Mouse (Mus musculus) ES-E14 (cell line): ENCODE results near the gene Pcdh9. TPM values are rescaled to one million over a fixed set of nuclear protein-coding genes. Genes with fewer than 3 reads are reported as not detected.

ENCODE experiments used
- DNase-seq: peaks from one replicate; pipeline ENCODE4 v3.0.0-alpha.2; 2013; ENCODE audit warnings: low read depth, low spot score
- H3K27ac ChIP-seq: 2 replicates; pipeline ENCODE4 v1.5.1; 2012; ENCODE audit warnings: low read depth, mild to moderate bottlenecking, low read length, moderate library complexity, mixed read lengths; ENCODE audit not compliant: poor library complexity, insufficient read depth, severe bottlenecking
- H3K36me3 ChIP-seq: 2 replicates; pipeline ENCODE4 v1.6.1; 2012; ENCODE audit warnings: mild to moderate bottlenecking, low read length, moderate library complexity, mixed read lengths; ENCODE audit not compliant: control insufficient read depth, poor library complexity, insufficient read depth, severe bottlenecking
- H3K4me1 ChIP-seq, 2 experiments: fragments of 150-350 bp in 1 of 2; sonication (generic) in 1 of 2; 2 replicates each; pipeline ENCODE4 v1.6.1; 2012; ENCODE audit warnings: low read length in 2 of 2, mild to moderate bottlenecking in 1 of 2, mixed read lengths in 1 of 2; ENCODE audit not compliant: control insufficient read depth in 2 of 2, insufficient read depth in 2 of 2, poor library complexity in 1 of 2
- H3K4me3 ChIP-seq, 2 experiments: fragments of 150-350 bp in 1 of 2; sonication (generic) in 1 of 2; 2 replicates each; pipeline ENCODE4 v1.5.1; 2012; ENCODE audit warnings: low read length in 2 of 2, low read depth in 1 of 2, mild to moderate bottlenecking in 1 of 2, mixed read lengths in 1 of 2; ENCODE audit not compliant: insufficient read depth in 1 of 2, poor library complexity in 1 of 2, severe bottlenecking in 1 of 2
- H3K9ac ChIP-seq: 2 replicates; pipeline ENCODE4 v1.6.1; 2012; ENCODE audit warnings: low read depth, mild to moderate bottlenecking, low read length, mixed read lengths; ENCODE audit not compliant: poor library complexity, insufficient read depth, severe bottlenecking
- H3K9me3 ChIP-seq: fragments of 150-350 bp; sonication (generic); 2 replicates; pipeline ENCODE4 v1.6.1; 2012; ENCODE audit warnings: low read depth, mild to moderate bottlenecking, low read length; ENCODE audit not compliant: control insufficient read depth, insufficient read depth
- CHD2 ChIP-seq: IDR thresholded peaks from 2 replicates; pipeline ENCODE4 v1.6.1; 2014; ENCODE audit warnings: mild to moderate bottlenecking, low read depth, low read length, inconsistent platforms
- HCFC1 ChIP-seq: IDR thresholded peaks from 2 replicates; pipeline ENCODE4 v1.6.1; 2012; ENCODE audit warnings: low read length, inconsistent platforms, borderline replicate concordance; ENCODE audit not compliant: insufficient read depth
- MAFK ChIP-seq: IDR thresholded peaks from 2 replicates; pipeline ENCODE4 v1.6.1; 2014; ENCODE audit warnings: mild to moderate bottlenecking, low read depth, low read length, inconsistent platforms; ENCODE audit not compliant: insufficient read depth
- ZC3H11A ChIP-seq: IDR thresholded peaks from 2 replicates; pipeline ENCODE4 v1.6.1; 2012; ENCODE audit warnings: low read depth, mild to moderate bottlenecking, inconsistent platforms, low read length, borderline replicate concordance
- ZNF384 ChIP-seq: IDR thresholded peaks from 2 replicates; pipeline ENCODE4 v1.6.1; 2012; ENCODE audit warnings: low read depth, low read length, inconsistent platforms
- in situ Hi-C, 2 experiments: fragments of 600-800 bp; cut with MboI; formaldehyde crosslinking; loops; one replicate each; pipeline ENCODE4 v1.15.1; 2025; ENCODE audit warnings: low sequenced_read_pairs in 2 of 2, inconsistent platforms in 1 of 2; ENCODE audit not compliant: unreplicated experiment in 2 of 2
- total RNA-seq: library from RNA; depleted of rRNA; stranded (reverse); fragments of 300-350 nt; gene quantifications from 2 replicates; pipeline ENCODE4 v1.2.3, GENCODE M21; 2012

Gene Pcdh9
- total RNA-seq, 1 experiment = 0.71 TPM

DNA sequence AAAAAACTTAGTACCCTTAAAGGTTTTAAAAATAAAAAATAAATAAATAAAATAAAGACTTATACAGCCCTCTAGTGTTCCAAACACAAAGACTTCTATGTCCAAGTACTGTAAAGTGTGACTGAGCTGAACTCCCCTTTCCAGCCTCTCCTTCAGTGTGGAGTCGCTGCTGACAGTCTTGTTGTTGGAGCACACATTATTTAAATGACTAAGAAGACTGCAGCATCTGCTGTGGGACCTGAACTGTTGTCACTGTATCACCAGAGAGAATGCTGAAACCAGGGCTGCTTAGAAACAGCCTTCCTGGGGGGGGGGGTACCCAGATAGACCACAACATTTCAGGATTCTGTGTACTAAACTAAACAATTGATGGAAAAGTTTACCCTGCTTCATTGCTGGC, 509.7 kb downstream of the Pcdh9 start:
- no peak for DNase-seq
- in situ Hi-C loops = no loop called here
- no peaks in the 10 kb centered on the region for H3K4me1 ChIP-seq
- no peak overlapping the region for H3K9ac ChIP-seq
- H3K4me3 ChIP-seq = no peak overlapping the region
- no peak for TF ChIP-seq ZNF384
- TF ChIP-seq ZC3H11A = no peak
- no peak for TF ChIP-seq MAFK
- TF ChIP-seq HCFC1 = no peak
- no peak for TF ChIP-seq CHD2
- H3K27ac ChIP-seq = no peak overlapping the region
- no peaks in the 10 kb centered on the region for H3K36me3 ChIP-seq
- no peaks in the 10 kb centered on the region for H3K9me3 ChIP-seq

DNA sequence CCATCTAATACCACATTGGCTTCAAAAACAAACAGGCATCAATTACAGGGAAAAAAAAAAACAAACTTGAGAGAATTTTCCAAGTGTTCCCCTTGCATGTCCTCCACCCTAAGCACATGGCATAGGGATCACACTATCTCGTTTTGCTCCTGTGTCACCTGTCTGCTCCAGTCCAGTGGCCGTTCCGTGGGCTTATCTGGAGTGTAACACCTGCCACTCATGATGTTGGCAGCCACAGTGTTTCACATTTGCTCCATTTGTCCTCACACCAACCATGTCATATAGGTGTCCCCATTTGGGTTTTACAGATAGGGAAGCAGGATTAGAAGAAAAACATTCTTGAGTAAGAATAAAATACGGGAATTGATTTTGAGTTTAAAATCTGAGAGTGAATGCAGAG, 514.3 kb downstream of the Pcdh9 start:
- in situ Hi-C loops = no loop called here
- Histone ChIP-seq H3K4me1 (no peaks in the 10 kb centered on the region), H3K9ac (no peak overlapping the region), H3K4me3 (no peak overlapping the region), H3K27ac (no peak overlapping the region), H3K36me3 (no peaks in the 10 kb centered on the region), H3K9me3 (no peaks in the 10 kb centered on the region)
- TF ChIP-seq ZNF384 = no peak
- no peak for TF ChIP-seq CHD2
- no peak for TF ChIP-seq MAFK
- no peak for TF ChIP-seq HCFC1
- DNase-seq = no peak

DNA sequence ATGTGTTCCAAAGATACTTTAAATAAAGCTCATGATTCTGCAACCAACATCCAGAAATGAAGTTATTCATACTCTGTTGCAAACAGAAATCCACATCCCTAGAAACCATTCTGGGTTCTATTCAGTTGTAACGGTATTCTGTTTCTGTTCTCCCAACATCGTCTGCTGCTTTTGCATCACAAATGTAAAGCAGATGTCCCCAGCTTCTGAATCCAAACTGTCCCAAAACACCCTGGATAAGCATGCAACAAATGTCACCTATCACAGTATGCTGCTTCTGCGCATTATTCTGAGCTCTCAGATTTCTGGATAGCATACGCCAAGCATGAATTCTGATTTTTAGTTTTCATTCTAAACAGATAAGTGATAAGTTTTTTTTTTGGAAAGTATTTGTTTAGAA, 516.3 kb downstream of the Pcdh9 start:
- Histone ChIP-seq H3K36me3 (no peaks in the 10 kb centered on the region), H3K4me1 (no peaks in the 10 kb centered on the region), H3K4me3 (no peak overlapping the region), H3K9ac (no peak overlapping the region), H3K27ac (no peak overlapping the region), H3K9me3 (no peaks in the 10 kb centered on the region)
- in situ Hi-C loops = no loop called here
- DNase-seq = no peak
- no peak for TF ChIP-seq CHD2
- no peak for TF ChIP-seq MAFK
- TF ChIP-seq ZNF384 = no peak
- no peak for TF ChIP-seq ZC3H11A
- TF ChIP-seq HCFC1 = no peak

DNA sequence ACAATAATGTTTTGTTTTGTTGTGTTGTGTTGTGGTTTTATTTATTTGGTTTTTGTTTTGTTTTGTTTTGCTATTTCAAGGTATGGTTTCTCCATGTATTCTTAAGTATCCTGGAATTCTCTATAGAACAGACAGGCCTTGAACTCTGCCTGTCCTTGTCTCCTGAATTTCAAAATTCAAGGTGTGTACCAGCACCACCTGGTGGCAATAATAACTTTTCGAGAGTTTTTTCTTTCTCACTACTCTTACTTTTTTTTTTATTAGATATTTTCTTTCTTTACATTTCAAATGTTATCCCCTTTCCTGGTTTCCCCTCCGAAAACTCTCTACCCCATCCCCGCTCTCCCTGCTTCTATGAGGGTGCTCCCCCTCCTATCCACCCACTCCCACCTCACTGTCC, 536.3 kb downstream of the Pcdh9 start:
- Histone ChIP-seq H3K27ac (no peak overlapping the region), H3K36me3 (no peaks in the 10 kb centered on the region), H3K9me3 (no peaks in the 10 kb centered on the region), H3K4me1 (no peaks in the 10 kb centered on the region), H3K4me3 (no peak overlapping the region), H3K9ac (no peak overlapping the region)
- in situ Hi-C loops = no loop called here
- DNase-seq = no peak
- TF ChIP-seq ZNF384 (no peak), HCFC1 (no peak), MAFK (no peak), ZC3H11A (no peak), CHD2 (no peak)

DNA sequence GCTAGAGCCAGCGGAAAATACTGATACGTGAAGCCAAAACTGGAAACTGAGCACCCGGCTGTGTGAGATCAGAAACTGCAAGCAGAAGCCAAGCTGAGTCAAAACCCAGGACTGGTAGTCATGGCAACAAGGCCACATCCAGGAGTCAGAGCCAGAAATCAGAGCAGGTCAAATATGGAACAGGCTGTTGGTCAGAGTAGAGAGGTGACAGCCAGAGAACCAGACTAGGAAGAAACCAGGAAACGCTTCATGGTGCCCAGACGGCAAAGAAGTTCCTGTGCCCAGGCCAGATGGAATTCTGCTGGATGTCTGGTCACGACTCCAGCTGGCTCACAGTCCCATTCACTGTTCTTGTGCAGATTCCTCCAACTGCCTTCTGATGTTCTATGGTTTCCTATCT, 539.6 kb downstream of the Pcdh9 start:
- H3K4me3 ChIP-seq = no peak overlapping the region
- DNase-seq = no peak
- TF ChIP-seq CHD2 = no peak
- TF ChIP-seq MAFK = no peak
- no peak for TF ChIP-seq ZNF384
- no peak for TF ChIP-seq HCFC1
- TF ChIP-seq ZC3H11A = no peak
- H3K36me3 ChIP-seq = no peaks in the 10 kb centered on the region
- H3K4me1 ChIP-seq = no peaks in the 10 kb centered on the region
- H3K27ac ChIP-seq = no peak overlapping the region
- in situ Hi-C loops = no loop called here
- no peak overlapping the region for H3K9ac ChIP-seq
- no peaks in the 10 kb centered on the region for H3K9me3 ChIP-seq
